Mouse (Mus musculus) left cerebral cortex, adult 9 months (tissue): ENCODE results near the gene Mia.

Source experiments
- DNase-seq, 2 experiments: peaks; one replicate each; pipeline ENCODE4 v3.0.0; 2022; ENCODE audit warnings: low spot score in 2 of 2

Gene Mia

GRCm38 (mm10) chr7:27185986-27186385 is 5.0 kb upstream of the Mia start:
- DNase-seq = no peak

GRCm38 (mm10) chr7:27184964-27185363 is 4.0 kb upstream of the Mia start:
- no peak for DNase-seq

- DNase-seq = no peak
These were observed 1.5 kb upstream of the Mia start for GRCm38 (mm10) chr7:27182498-27182897.

- no peak for DNase-seq
These were observed 921 bp downstream of the Mia start for GRCm38 (mm10) chr7:27180036-27180435.

- DNase-seq = no peak
These were observed 1.6 kb downstream of the Mia start for GRCm38 (mm10) chr7:27179217-27179918.

GRCm38 (mm10) chr7:27178324-27179216 is 2.4 kb downstream of the Mia start, which contains the start of gene Rab4b:
Gene Rab4b, minus strand, starts transcription at chr7:27178896.
- peak; percentile 99 to 100 for DNase-seq

GRCm38 (mm10) chr7:27177942-27178323 is 3.0 kb downstream of the Mia start:
- DNase-seq = no peak

- no peak for DNase-seq
These were observed 6.1 kb downstream of the Mia start for GRCm38 (mm10) chr7:27174896-27175295.

GRCm38 (mm10) chr7:27174496-27174895 is 6.5 kb downstream of the Mia start:
- DNase-seq = no peak

- no peak for DNase-seq
These were observed 10.0 kb downstream of the Mia start for GRCm38 (mm10) chr7:27170981-27171380.

- DNase-seq = no peak
These were observed 12.6 kb downstream of the Mia start for GRCm38 (mm10) chr7:27168371-27168770.

- DNase-seq = no peak
These were observed 13.4 kb downstream of the Mia start for GRCm38 (mm10) chr7:27167475-27168094.

- DNase-seq = peak; percentile 88 to 95
These were observed 14.1 kb downstream of the Mia start, which contains the start of gene Egln2 for GRCm38 (mm10) chr7:27166614-27167474. Gene Egln2, minus strand, starts transcription at chr7:27166802.

GRCm38 (mm10) chr7:27166229-27166613 is 14.7 kb downstream of the Mia start:
- peak in 1 of 2 experiments; percentile 64 for DNase-seq

- DNase-seq = no peak
These were observed 15.3 kb downstream of the Mia start for GRCm38 (mm10) chr7:27165696-27166095.

GRCm38 (mm10) chr7:27165007-27165655 is 15.8 kb downstream of the Mia start:
- DNase-seq = peak in 1 of 2 experiments; percentile 37

GRCm38 (mm10) chr7:27164112-27164947 is 16.6 kb downstream of the Mia start:
- DNase-seq = peak in 1 of 2 experiments; percentile 40

GRCm38 (mm10) chr7:27163450-27163805 is 17.5 kb downstream of the Mia start:
- DNase-seq = no peak

GRCm38 (mm10) chr7:27162780-27163449 is 18.0 kb downstream of the Mia start:
- no peak for DNase-seq
